Mouse (Mus musculus) thymus, adult 2 months (tissue): ENCODE results near the gene Cd40lg.

ENCODE experiments used
- CTCF ChIP-seq: fragments of 200-500 bp; IDR thresholded peaks from 2 replicates; pipeline ENCODE4 v1.5.1; 2012; ENCODE audit warnings: mild to moderate bottlenecking, control low read depth, low read length, moderate library complexity, borderline replicate concordance; ENCODE audit not compliant: control insufficient read depth, poor library complexity, insufficient read depth; ENCODE audit errors: extremely low read depth
- POLR2A ChIP-seq: fragments of 200-500 bp; IDR thresholded peaks from 2 replicates; pipeline ENCODE4 v1.6.1; 2012; ENCODE audit warnings: mild to moderate bottlenecking, low read length, control low read depth, moderate library complexity; ENCODE audit not compliant: control insufficient read depth, poor library complexity, insufficient read depth; ENCODE audit errors: extremely low read depth

- TF ChIP-seq CTCF (no peak), POLR2A (no peak)
Measured at GRCm38 (mm10) chrX:57235982-57236381, 24.0 kb downstream of the Cd40lg start.
